Mouse (Mus musculus) C2C12 (cell line): ENCODE results near the gene Gpat2. TPM values are rescaled to one million over a fixed set of nuclear protein-coding genes. Genes with fewer than 3 reads are reported as not detected.

ENCODE experiments used
- H3K27me3 ChIP-seq: one replicate; pipeline ENCODE4 v1.6.1; 2011; ENCODE audit not compliant: control insufficient read depth, insufficient read depth, insufficient read length
- H3K36me3 ChIP-seq: one replicate; pipeline ENCODE4 v1.6.1; 2011; ENCODE audit not compliant: control insufficient read depth, insufficient read depth
- H3K4me3 ChIP-seq: one replicate; pipeline ENCODE4 v1.5.1; 2011; ENCODE audit warnings: mild to moderate bottlenecking, control low read depth; ENCODE audit not compliant: poor library complexity, insufficient read depth, severe bottlenecking
- H3K79me2 ChIP-seq: one replicate; pipeline ENCODE4 v1.6.1; 2011; ENCODE audit not compliant: control insufficient read depth, insufficient read depth
- H3K79me3 ChIP-seq: one replicate; pipeline ENCODE4 v1.6.1; 2011; ENCODE audit warnings: low read depth, control low read depth
- H3ac ChIP-seq: one replicate; pipeline ENCODE3; 2011; ENCODE audit warnings: low read depth; ENCODE audit not compliant: control insufficient read depth, insufficient read length
- CEBPB ChIP-seq: IDR thresholded peaks from one replicate; pipeline ENCODE4 v1.6.1; 2011; ENCODE audit warnings: low read depth, mild to moderate bottlenecking, control low read depth, moderate library complexity
- CTCF ChIP-seq: IDR thresholded peaks from one replicate; pipeline ENCODE4 v1.5.1; 2011; ENCODE audit not compliant: control insufficient read depth, insufficient read depth, insufficient read length
- FOSL1 ChIP-seq: IDR thresholded peaks from one replicate; pipeline ENCODE4 v1.8.0; 2011; ENCODE audit warnings: mild to moderate bottlenecking, low read length; ENCODE audit not compliant: poor library complexity, insufficient read depth, severe bottlenecking
- MAX ChIP-seq: IDR thresholded peaks from one replicate; pipeline ENCODE4 v1.6.1; 2011; ENCODE audit warnings: mild to moderate bottlenecking, control low read depth
- MYOD1 ChIP-seq: IDR thresholded peaks from one replicate; pipeline ENCODE4 v1.6.1; 2011; ENCODE audit warnings: low read depth; ENCODE audit not compliant: control insufficient read depth, insufficient read length
- MYOG ChIP-seq: IDR thresholded peaks from one replicate; pipeline ENCODE4 v1.6.1; 2011; ENCODE audit not compliant: control insufficient read depth, insufficient read length; ENCODE audit errors: extremely low read depth
- USF1 ChIP-seq: IDR thresholded peaks from one replicate; pipeline ENCODE4 v1.6.1; 2011; ENCODE audit warnings: low read depth, mild to moderate bottlenecking, control low read depth, moderate library complexity
- polyA plus RNA-seq: library from polyadenylated mRNA; unstranded; fragments of >200 nt; fragmentation: generic; extraction: Trizol; gene quantifications from one replicate; pipeline ENCODE4 v1.2.1, GENCODE M21; 2012; ENCODE audit warnings: missing spikeins

Gene Gpat2
- polyA plus RNA-seq, 1 experiment = 0.02 TPM

GRCm38 (mm10) chr2:127479763-127480162 lies 54.8 kb downstream of the Gpat2 start:
- TF ChIP-seq MYOG (no peak), MAX (no peak), CEBPB (no peak), FOSL1 (no peak), CTCF (no peak), USF1 (no peak), MYOD1 (no peak)
- H3K27me3 ChIP-seq = peaks cover 24% of the 10 kb centered on the region
- no peak overlapping the region for H3K4me3 ChIP-seq
- H3ac ChIP-seq = no peak overlapping the region
- H3K79me3 ChIP-seq = no peaks in the 10 kb centered on the region
- H3K36me3 ChIP-seq = no peaks in the 10 kb centered on the region
- no peaks in the 10 kb centered on the region for H3K79me2 ChIP-seq

GRCm38 (mm10) chr2:127481841-127482532 lies 57.0 kb downstream of the Gpat2 start:
- peaks cover 25% of the 10 kb centered on the region for H3K27me3 ChIP-seq

GRCm38 (mm10) chr2:127482533-127482911 lies 57.5 kb downstream of the Gpat2 start:
- peaks cover 25% of the 10 kb centered on the region for H3K27me3 ChIP-seq
- H3K79me2 ChIP-seq = no peaks in the 10 kb centered on the region
- TF ChIP-seq MAX = peak; percentile 55
- TF ChIP-seq MYOG = no peak
- peak overlapping the region; percentile 60 for H3ac ChIP-seq
- H3K36me3 ChIP-seq = no peaks in the 10 kb centered on the region
- H3K4me3 ChIP-seq = peak overlapping the region; percentile 30
- H3K79me3 ChIP-seq = no peaks in the 10 kb centered on the region

More at GRCm38 (mm10) chr2:127481841-127482532, 57.0 kb downstream of the Gpat2 start:
- H3K4me3 ChIP-seq = peak overlapping the region; percentile 30
- H3K79me2 ChIP-seq = no peaks in the 10 kb centered on the region
- H3ac ChIP-seq = peak overlapping the region; percentile 60
- no peaks in the 10 kb centered on the region for H3K79me3 ChIP-seq
- TF ChIP-seq FOSL1 (no peak), MYOD1 (no peak), USF1 (no peak), CEBPB (no peak), MYOG (no peak), MAX (no peak), CTCF (no peak)
- no peaks in the 10 kb centered on the region for H3K36me3 ChIP-seq

- H3K4me3 ChIP-seq = peak overlapping the region; percentile 30
- no peaks in the 10 kb centered on the region for H3K79me2 ChIP-seq
- H3ac ChIP-seq = peak overlapping the region; percentile 19
- no peaks in the 10 kb centered on the region for H3K36me3 ChIP-seq
- H3K79me3 ChIP-seq = no peaks in the 10 kb centered on the region
- no peak for TF ChIP-seq MYOG
- no peak for TF ChIP-seq FOSL1
- TF ChIP-seq MAX = no peak
- TF ChIP-seq CTCF = no peak
- no peak for TF ChIP-seq CEBPB
- no peak for TF ChIP-seq MYOD1
- no peak for TF ChIP-seq USF1
- peaks cover 25% of the 10 kb centered on the region for H3K27me3 ChIP-seq
Measured at GRCm38 (mm10) chr2:127483001-127483400, 58.0 kb downstream of the Gpat2 start.

GRCm38 (mm10) chr2:127484476-127485170 lies 59.6 kb downstream of the Gpat2 start:
- H3K79me2 ChIP-seq = no peaks in the 10 kb centered on the region
- no peak overlapping the region for H3K4me3 ChIP-seq
- TF ChIP-seq MYOD1 = no peak
- peak; percentile 46 for TF ChIP-seq USF1
- no peaks in the 10 kb centered on the region for H3K79me3 ChIP-seq
- H3K36me3 ChIP-seq = no peaks in the 10 kb centered on the region
- H3ac ChIP-seq = no peak overlapping the region
- peaks cover 20% of the 10 kb centered on the region for H3K27me3 ChIP-seq

Other genes with a start within 250 kb of the Gpat2 start
- 1.5 TPM for gene 1810024B03Rik, start 216.9 kb upstream of the Gpat2 start, polyA plus RNA-seq
- gene Snrnp200, start 216.8 kb upstream of the Gpat2 start, polyA plus RNA-seq = 46.8 TPM
- gene Ciao1, start 177.4 kb upstream of the Gpat2 start, polyA plus RNA-seq = 44.4 TPM
- gene Tmem127, start 177.3 kb upstream of the Gpat2 start, polyA plus RNA-seq = 16.8 TPM
- gene Stard7, start 155.0 kb upstream of the Gpat2 start, polyA plus RNA-seq = 25.2 TPM
- gene Dusp2, start 89.0 kb upstream of the Gpat2 start, polyA plus RNA-seq = 13.9 TPM
- gene Astl, start 86.6 kb upstream of the Gpat2 start, polyA plus RNA-seq = not detected
- gene Adra2b, start 62.0 kb upstream of the Gpat2 start, polyA plus RNA-seq = not detected
- gene Fahd2a, start 19.4 kb downstream of the Gpat2 start, polyA plus RNA-seq = 2.6 TPM
- 0.33 TPM for gene Kcnip3, start 96.9 kb downstream of the Gpat2 start, polyA plus RNA-seq
- not detected for gene Prom2, start 116.3 kb downstream of the Gpat2 start, polyA plus RNA-seq
- 0.89 TPM for gene Zfp661, start 161.9 kb downstream of the Gpat2 start, polyA plus RNA-seq
- 66.1 TPM for gene Mrps5, start 162.0 kb downstream of the Gpat2 start, polyA plus RNA-seq
- gene Mal, start 231.5 kb downstream of the Gpat2 start, polyA plus RNA-seq = 0.12 TPM